Mouse (Mus musculus) ES-E14 (cell line): ENCODE measurements around the gene Slc10a7.

Experiments
- CHD2 ChIP-seq: IDR thresholded peaks from 2 replicates; pipeline ENCODE4 v1.6.1; 2014; ENCODE audit warnings: mild to moderate bottlenecking, low read depth, low read length, inconsistent platforms
- HCFC1 ChIP-seq: IDR thresholded peaks from 2 replicates; pipeline ENCODE4 v1.6.1; 2012; ENCODE audit warnings: low read length, inconsistent platforms, borderline replicate concordance; ENCODE audit not compliant: insufficient read depth
- MAFK ChIP-seq: IDR thresholded peaks from 2 replicates; pipeline ENCODE4 v1.6.1; 2014; ENCODE audit warnings: mild to moderate bottlenecking, low read depth, low read length, inconsistent platforms; ENCODE audit not compliant: insufficient read depth
- ZC3H11A ChIP-seq: IDR thresholded peaks from 2 replicates; pipeline ENCODE4 v1.6.1; 2012; ENCODE audit warnings: low read depth, mild to moderate bottlenecking, inconsistent platforms, low read length, borderline replicate concordance
- ZNF384 ChIP-seq: IDR thresholded peaks from 2 replicates; pipeline ENCODE4 v1.6.1; 2012; ENCODE audit warnings: low read depth, low read length, inconsistent platforms

DNA sequence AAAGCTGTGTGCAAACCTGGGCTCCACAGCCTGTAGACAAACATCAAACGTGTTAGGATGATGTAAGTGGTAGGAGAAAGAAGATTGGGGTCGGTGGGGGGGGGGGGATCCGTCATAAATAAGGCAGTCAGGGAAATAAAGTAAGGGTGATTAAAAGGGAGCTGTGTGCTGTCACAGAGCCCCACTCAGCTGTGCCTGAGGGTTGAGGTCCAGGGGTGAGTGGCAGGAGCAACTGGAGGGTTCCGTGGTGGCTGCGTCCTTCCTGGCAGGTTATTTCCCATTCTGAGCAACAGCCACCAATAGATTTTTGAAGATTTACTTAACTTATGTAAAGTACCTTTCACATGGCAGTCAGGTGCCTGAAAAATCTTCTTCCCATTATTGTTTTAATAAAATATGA, 133.2 kb downstream of the Slc10a7 start:
- TF ChIP-seq MAFK, result no peak
- no peak for TF ChIP-seq ZNF384
- no peak for TF ChIP-seq HCFC1
- no peak for TF ChIP-seq CHD2
- no peak for TF ChIP-seq ZC3H11A
